Mouse (Mus musculus) kidney, embryonic 16.5 days (tissue): Measurements from ENCODE around the gene Kif20b. TPM values are rescaled to one million over a fixed set of nuclear protein-coding genes. Genes with fewer than 3 reads are reported as not detected.
A peak's percentile ranks its signal among the peaks of the same experiment; 100 is the strongest.

ENCODE experiments used
- ATAC-seq: fragments of 200-750 bp; cut with Nextera tagmentation; 2 replicates; pipeline ENCODE4 v1.8.0; 2017; ENCODE audit warnings: moderate TSS enrichment; ENCODE audit not compliant: low FRiP score, low TSS enrichment
- H3K27ac ChIP-seq: fragments of 300-500 bp; sonication (generic); 2 replicates; pipeline ENCODE4 v1.5.1; 2014; ENCODE audit warnings: low read length
- H3K27me3 ChIP-seq: fragments of 300-500 bp; sonication (generic); 2 replicates; pipeline ENCODE4 v1.6.1; 2014; ENCODE audit warnings: low read length, control low read depth, mixed read lengths; ENCODE audit not compliant: insufficient read depth
- H3K36me3 ChIP-seq: fragments of 300-500 bp; sonication (generic); 2 replicates; pipeline ENCODE4 v1.6.1; 2014; ENCODE audit warnings: low read length, control low read depth, mixed read lengths; ENCODE audit not compliant: insufficient read depth
- H3K4me1 ChIP-seq: fragments of 300-500 bp; sonication (generic); 2 replicates; pipeline ENCODE4 v1.6.1; 2014; ENCODE audit warnings: low read length, control low read depth, mixed read lengths; ENCODE audit not compliant: insufficient read depth
- H3K4me2 ChIP-seq: fragments of 300-500 bp; sonication (generic); replicated peaks from 2 replicates; pipeline ENCODE4 v1.6.1; 2014; ENCODE audit warnings: low read depth, low read length
- H3K4me3 ChIP-seq: fragments of 300-500 bp; sonication (generic); 2 replicates; pipeline ENCODE4 v1.5.1; 2014; ENCODE audit warnings: mild to moderate bottlenecking, low read length
- H3K9ac ChIP-seq: fragments of 300-500 bp; sonication (generic); replicated peaks from 2 replicates; pipeline ENCODE4 v1.6.1; 2014; ENCODE audit warnings: low read length
- H3K9me3 ChIP-seq: fragments of 300-500 bp; sonication (generic); 2 replicates; pipeline ENCODE4 v1.6.1; 2016; ENCODE audit warnings: low read length, control low read depth
- WGBS: fragments of 180-500 bp; shearing (Covaris S2); extraction: QIAGEN DNeasy Blood & Tissue Kit; methylation state at CpG from one replicate; pipeline ENCODE4 v1.1.7; 2014; 5-methylcytosine and 5-hydroxymethylcytosine counted together
- microRNA counts: library from miRNA; unstranded; fragments of <30 nt; microRNA quantifications from one replicate; lab custom pipeline; 2016
- microRNA-seq: library from miRNA; unstranded; fragments of <30 nt; microRNA quantifications from one replicate; pipeline ENCODE4, GENCODE M21; 2016
- polyA plus RNA-seq: library from polyadenylated mRNA; unstranded; fragments of >200 nt; fragmentation: Nextera tagmentation; extraction: Ambion mirVana; gene quantifications from 2 replicates; pipeline ENCODE4 v1.2.1, GENCODE M21; 2015

Kif20b gene
- polyA plus RNA-seq, 1 experiment from 2014 or later = 61.5 TPM

DNA sequence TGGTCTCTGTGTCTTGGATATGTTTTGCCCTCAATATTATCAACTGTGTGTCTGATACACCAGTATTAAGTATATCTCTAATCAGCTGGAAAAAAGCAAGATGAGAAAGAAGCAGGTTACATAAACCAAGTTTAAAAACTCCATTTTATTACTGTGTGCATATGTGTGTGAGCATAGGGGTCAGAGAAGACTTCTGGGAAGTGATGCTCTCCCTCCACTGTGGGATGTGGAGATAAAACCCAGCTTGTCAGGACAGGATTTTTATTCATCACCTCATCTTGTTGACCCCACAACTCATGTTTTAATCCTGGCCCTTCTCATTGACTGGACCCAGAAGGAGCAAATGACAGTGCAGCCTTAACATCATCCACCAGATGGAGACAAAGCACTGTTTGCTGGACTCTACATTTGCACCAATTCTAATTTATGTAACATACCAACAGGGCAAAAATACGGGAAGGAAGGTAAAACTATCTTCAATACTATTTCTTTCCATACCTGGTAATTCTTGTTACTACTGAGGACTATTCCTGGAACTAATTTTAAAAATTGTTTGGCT, 70.9 kb downstream of the Kif20b start:
- Histone ChIP-seq H3K4me1 (no peaks in the 10 kb centered on the region), H3K27me3 (no peaks in the 10 kb centered on the region), H3K9ac (no peak overlapping the region), H3K27ac (no peak overlapping the region), H3K4me3 (no peak overlapping the region), H3K4me2 (no peak overlapping the region), H3K9me3 (no peaks in the 10 kb centered on the region), H3K36me3 (no peaks in the 10 kb centered on the region)
- no peak for ATAC-seq
- 17% methylated on average over 1 of the region's 1 CpGs for WGBS

DNA sequence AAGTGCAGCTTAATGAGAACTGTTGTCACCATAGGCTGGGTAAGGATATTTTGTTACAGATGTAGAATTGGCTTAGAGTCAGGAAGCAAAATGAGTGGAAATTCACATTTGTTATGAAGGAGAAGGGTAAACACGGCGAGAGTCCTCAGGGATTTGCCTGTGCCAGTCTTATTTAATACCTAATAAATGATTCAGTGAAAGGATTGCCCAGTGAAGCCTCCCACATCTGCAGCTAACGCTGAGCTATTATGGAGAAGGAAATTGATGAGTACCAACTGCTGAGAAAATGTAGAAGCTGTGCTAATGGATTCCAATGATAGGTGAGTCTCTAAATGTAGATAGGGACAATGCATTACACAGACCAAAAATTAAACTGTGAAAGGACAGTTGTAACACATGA, 92.9 kb downstream of the Kif20b start:
- no peak overlapping the region for H3K4me3 ChIP-seq
- WGBS = 71% methylated on average over 3 of the region's 3 CpGs
- no peak for ATAC-seq
- H3K4me2 ChIP-seq = no peak overlapping the region
- no peaks in the 10 kb centered on the region for H3K9me3 ChIP-seq
- no peak overlapping the region for H3K27ac ChIP-seq
- no peaks in the 10 kb centered on the region for H3K27me3 ChIP-seq
- H3K4me1 ChIP-seq = no peaks in the 10 kb centered on the region
- no peak overlapping the region for H3K9ac ChIP-seq
- no peaks in the 10 kb centered on the region for H3K36me3 ChIP-seq

DNA sequence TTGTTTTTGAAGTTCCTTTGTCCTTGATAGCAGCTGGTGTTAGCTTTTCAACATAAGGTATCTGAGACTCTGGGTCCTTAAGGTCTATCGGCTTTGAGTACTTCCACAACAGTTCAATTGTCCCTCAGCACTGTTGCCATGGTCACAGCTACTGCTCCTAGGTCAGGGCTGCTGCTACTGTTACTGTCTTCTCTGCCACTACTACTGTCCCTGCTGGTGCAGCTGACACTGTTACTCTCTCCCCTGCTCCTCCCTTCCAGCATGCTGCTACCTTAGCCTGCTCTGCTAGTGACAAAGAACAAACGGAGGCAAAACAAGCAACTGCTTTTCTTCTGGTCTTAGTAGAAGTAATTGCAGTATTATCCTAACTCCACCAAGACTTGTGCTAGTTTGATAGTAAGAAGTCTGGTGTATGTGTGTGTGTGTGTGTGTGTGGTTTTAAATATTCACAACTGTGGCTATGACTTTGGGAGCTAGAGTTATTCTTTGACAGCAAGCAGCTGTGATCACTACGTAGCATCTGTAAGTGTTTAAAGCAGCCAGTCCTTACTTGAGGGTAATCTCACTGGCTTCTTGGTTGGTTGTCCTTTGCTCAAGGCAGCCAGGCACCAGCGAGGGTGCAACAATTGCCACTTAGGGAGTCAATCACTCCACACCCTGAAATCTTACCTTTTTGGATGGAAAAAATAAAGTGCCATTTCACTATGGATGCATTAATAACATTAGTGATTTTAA, 95.5 kb downstream of the Kif20b start:
- WGBS = 47% methylated on average over 4 of the region's 4 CpGs
- Histone ChIP-seq H3K4me3 (no peak overlapping the region), H3K27me3 (no peaks in the 10 kb centered on the region), H3K36me3 (no peaks in the 10 kb centered on the region), H3K9ac (no peak overlapping the region), H3K9me3 (no peaks in the 10 kb centered on the region), H3K4me2 (no peak overlapping the region), H3K27ac (no peak overlapping the region), H3K4me1 (no peaks in the 10 kb centered on the region)
- ATAC-seq = no peak

DNA sequence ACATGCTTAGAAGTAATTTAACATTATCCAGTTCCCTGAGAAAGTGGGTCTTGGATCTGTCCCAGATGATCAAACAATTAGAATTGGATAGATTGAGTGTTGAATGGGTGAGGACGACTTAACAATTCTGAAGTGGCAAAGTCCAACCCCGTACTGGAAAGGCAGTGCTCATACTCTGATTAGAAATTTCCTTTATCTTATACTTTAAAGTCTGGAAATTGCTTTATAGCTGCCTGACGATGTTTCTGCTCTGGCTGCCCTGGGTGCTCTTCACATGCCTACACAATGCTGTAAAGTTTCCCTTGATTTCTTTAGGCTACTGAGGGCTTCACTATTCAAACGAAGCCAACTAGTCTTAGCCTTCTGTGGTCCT, 96.0 kb downstream of the Kif20b start:
- H3K4me1 ChIP-seq = no peaks in the 10 kb centered on the region
- no peak overlapping the region for H3K4me3 ChIP-seq
- H3K27ac ChIP-seq = no peak overlapping the region
- WGBS = 36% methylated on average over 4 of the region's 4 CpGs
- no peak for ATAC-seq
- no peak overlapping the region for H3K9ac ChIP-seq
- H3K9me3 ChIP-seq = no peaks in the 10 kb centered on the region
- H3K4me2 ChIP-seq = no peak overlapping the region
- no peaks in the 10 kb centered on the region for H3K36me3 ChIP-seq
- no peaks in the 10 kb centered on the region for H3K27me3 ChIP-seq

MicroRNAs within 50 kb of the gene (microRNA counts, 519-probe panel; counts per million panel counts)
- 104 counts per million, percentile 35 among the panel's probes with 10 or more counts for microRNA mmu-miR-1950 (lab: Ali Mortazavi, UCI)

Small RNAs within 50 kb of the gene (microRNA-seq; reads per million reads assigned to microRNA genes)
- not detected for gene Mir1950

Other genes with a start within 250 kb of the Kif20b start
- 17.9 and 19.1 TPM in 2 replicates for gene Slc16a12, start 175.1 kb upstream of the Kif20b start, polyA plus RNA-seq
- 7.4 and 7.8 TPM in 2 replicates for gene Pank1, start 42.9 kb upstream of the Kif20b start, polyA plus RNA-seq